Mouse (Mus musculus) retina, embryonic 14.5 days (tissue): Measurements from ENCODE around the gene Slc5a11.

ENCODE experiments used
- DNase-seq: peaks from one replicate; pipeline ENCODE4 v3.0.0-alpha.2; 2015; ENCODE audit warnings: low spot score

Slc5a11 gene

DNA sequence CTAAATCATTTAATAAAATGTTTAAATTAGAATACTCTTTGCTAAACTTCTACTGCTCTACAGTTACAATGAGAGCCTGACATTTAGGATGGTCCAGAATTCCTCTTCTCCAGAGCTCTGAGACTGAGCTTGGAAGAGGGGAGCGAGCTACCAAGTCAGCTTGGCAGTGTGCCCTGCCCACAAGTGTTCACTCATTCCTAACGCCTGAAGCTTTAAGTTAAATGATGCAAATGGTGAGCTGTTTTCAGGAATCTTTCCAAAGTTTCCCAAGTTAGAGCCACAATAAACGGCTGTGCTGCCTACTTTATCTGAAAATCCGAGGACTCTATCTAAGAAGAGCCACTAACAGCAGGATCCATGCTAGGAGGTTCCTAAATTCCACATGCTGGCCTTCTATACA, 69.2 kb downstream of the Slc5a11 start:
- DNase-seq = no peak

DNA sequence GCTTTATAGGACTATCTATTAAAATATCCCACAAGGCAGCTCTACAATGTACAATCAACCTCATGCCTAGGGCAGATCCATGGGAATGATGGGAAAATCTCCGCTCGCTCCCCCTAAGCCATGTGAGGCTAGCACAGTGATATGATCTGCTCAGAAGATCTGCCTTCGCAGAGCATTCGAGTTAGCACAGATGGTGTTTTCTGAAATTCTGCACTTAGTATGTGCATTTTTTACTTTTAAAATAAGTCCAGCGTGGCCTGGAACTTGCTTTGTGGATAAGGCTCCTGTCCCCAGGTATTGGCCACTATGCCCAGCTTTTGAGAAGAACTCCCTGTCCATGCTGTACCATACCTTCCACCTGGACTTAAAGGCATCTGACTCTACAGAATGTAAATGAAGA, 71.3 kb downstream of the Slc5a11 start:
- DNase-seq = no peak

- no peak for DNase-seq
These were observed 73.3 kb downstream of the Slc5a11 start for GRCm38 (mm10) chr7:123287903-123288302.

- no peak for DNase-seq
These were observed 74.6 kb downstream of the Slc5a11 start for GRCm38 (mm10) chr7:123289176-123289575.

- no peak for DNase-seq
These were observed 77.4 kb downstream of the Slc5a11 start for GRCm38 (mm10) chr7:123291942-123292341.

DNA sequence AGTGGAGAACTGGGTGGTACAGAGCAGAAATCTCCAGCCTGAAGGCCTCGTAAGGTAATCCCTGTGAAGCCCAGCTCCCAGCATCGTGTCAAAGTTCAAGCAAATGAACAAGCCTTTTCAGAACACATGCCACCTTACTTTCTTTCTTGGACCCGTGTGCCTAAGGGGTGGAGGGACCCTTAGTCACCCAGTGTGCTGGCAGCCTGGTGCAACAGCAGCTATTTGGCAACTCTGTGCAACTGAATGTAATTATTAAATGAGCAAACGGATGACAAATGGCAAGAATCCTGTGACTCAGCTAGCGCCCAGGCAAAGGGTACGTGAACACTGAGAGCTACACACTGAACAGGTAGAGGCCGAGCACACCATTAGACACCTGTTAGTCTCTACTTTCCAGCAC, 79.3 kb downstream of the Slc5a11 start:
- DNase-seq = no peak

- DNase-seq = no peak
These were observed 80.8 kb downstream of the Slc5a11 start for GRCm38 (mm10) chr7:123295423-123295822.

GRCm38 (mm10) chr7:123296097-123296496, 81.5 kb downstream of the Slc5a11 start:
- DNase-seq = no peak

DNA sequence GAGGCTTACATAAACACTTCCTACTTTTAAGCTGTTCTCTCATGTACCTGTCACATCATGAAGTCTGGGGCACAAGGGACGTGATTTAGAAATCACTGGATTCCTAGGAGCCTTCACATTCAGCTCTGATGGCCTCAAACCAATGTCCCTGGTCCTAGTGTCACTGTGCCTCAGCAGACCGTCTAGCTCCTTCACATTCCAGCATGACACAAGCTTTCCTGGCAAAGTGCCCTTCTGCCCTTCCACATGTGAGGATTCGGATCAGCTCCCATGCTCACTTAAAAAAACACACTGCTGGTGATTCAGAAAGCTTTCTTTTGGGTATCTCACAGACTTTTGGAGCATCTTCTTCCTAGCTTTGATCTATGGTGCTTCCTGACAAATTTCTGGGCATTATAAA, 83.6 kb downstream of the Slc5a11 start:
- no peak for DNase-seq

DNA sequence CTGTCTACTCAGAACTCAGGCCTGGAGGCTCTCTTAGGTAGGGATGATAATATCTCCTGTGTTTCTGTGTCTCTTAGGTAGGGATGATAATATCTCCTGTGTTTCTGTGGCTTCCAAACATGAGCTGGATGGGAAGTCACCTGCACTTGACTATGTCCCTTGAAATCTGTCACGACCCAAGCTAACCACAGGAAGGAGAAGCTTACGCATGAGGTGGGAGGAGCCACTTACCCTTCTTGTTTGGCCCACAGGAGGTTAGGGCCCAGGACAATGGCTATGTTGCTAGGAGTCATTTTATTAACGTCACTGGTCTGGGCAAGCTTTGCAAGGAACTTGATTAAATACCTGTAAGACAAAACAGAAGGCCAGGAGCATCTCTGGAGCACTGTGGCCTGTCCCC, 85.7 kb downstream of the Slc5a11 start:
- DNase-seq = no peak

- DNase-seq = no peak
These were observed 90.8 kb downstream of the Slc5a11 start for GRCm38 (mm10) chr7:123305397-123305796.

DNA sequence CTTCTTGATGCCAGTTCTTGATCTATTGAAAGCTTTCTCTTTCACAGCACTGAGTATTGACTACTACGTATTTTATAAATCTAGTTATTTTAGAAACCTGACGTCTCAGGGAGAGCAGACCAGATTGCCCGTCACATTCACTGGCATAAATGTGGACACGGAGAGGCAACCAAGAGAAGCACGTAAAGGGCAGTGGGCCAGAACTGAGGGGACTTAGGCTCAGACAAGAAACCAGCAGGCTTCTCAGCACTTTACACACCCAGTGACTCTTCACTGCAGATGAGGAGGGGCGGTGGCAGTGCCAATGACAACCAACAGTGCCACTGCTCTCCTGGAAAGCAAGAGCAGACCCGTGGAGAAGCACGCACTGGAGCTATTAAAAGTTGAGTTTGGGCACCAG, 92.7 kb downstream of the Slc5a11 start:
- DNase-seq = no peak

- no peak for DNase-seq
These were observed 93.4 kb downstream of the Slc5a11 start for GRCm38 (mm10) chr7:123307887-123308558.

GRCm38 (mm10) chr7:123311836-123312235, 97.3 kb downstream of the Slc5a11 start:
- no peak for DNase-seq

DNA sequence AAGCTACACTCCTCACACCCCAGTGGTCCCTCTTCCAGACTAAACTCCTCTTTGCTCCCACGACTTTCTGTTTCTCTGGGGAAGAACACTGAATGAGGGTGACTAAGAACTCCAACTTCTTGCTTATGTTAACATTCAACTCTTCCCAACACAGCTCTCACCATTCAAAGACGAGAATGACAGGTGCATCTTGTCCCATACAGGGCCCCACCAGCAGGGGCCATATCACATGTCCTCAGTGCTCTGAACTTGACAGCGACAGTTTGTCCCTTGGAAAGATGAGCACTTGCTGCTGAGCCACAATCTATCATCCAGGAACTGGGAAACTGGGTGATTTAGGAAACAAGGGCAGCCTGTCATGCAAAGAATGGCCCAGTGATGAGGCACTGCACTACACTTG, 98.2 kb downstream of the Slc5a11 start:
- DNase-seq = no peak

- no peak for DNase-seq
These were observed 108.0 kb downstream of the Slc5a11 start for GRCm38 (mm10) chr7:123322452-123323121.
